Mouse (Mus musculus) forebrain, embryonic 16.5 days (tissue): Measurements from ENCODE around the gene Stk38l. TPM values are rescaled to one million over a fixed set of nuclear protein-coding genes. Genes with fewer than 3 reads are reported as not detected.

ENCODE experiments used
- ATAC-seq: fragments of 200-750 bp; cut with Nextera tagmentation; 2 replicates; pipeline ENCODE4 v1.8.0; 2017; ENCODE audit warnings: mild to moderate bottlenecking, moderate library complexity
- H3K27ac ChIP-seq: fragments of 300-500 bp; sonication (generic); 2 replicates; pipeline ENCODE4 v1.5.1; 2014; ENCODE audit warnings: low read length, control low read depth
- H3K27me3 ChIP-seq: fragments of 300-500 bp; sonication (generic); replicated peaks from 2 replicates; pipeline ENCODE4 v1.6.1; 2014; ENCODE audit warnings: low read length; ENCODE audit not compliant: control insufficient read depth, insufficient read depth
- H3K36me3 ChIP-seq: fragments of 300-500 bp; sonication (generic); 2 replicates; pipeline ENCODE4 v1.6.1; 2014; ENCODE audit not compliant: control insufficient read depth, insufficient read depth
- H3K4me1 ChIP-seq: fragments of 300-500 bp; sonication (generic); replicated peaks from 2 replicates; pipeline ENCODE4 v1.6.1; 2014; ENCODE audit warnings: low read length; ENCODE audit not compliant: control insufficient read depth, insufficient read depth
- H3K4me2 ChIP-seq: fragments of 300-500 bp; sonication (generic); 2 replicates; pipeline ENCODE4 v1.6.1; 2014; ENCODE audit warnings: mild to moderate bottlenecking, low read length, control low read depth
- H3K4me3 ChIP-seq: fragments of 300-500 bp; sonication (generic); replicated peaks from 2 replicates; pipeline ENCODE4 v1.5.1; 2014; ENCODE audit warnings: mild to moderate bottlenecking, low read length, control low read depth
- H3K9ac ChIP-seq: fragments of 300-500 bp; sonication (generic); replicated peaks from 2 replicates; pipeline ENCODE4 v1.6.1; 2014; ENCODE audit warnings: low read depth, low read length, control low read depth
- H3K9me3 ChIP-seq: fragments of 300-500 bp; sonication (generic); 2 replicates; pipeline ENCODE4 v1.6.1; 2016; ENCODE audit warnings: low read length; ENCODE audit not compliant: control insufficient read depth
- WGBS: fragments of 180-500 bp; shearing (Covaris S2); extraction: QIAGEN DNeasy Blood & Tissue Kit; methylation state at CpG from one replicate; pipeline ENCODE4 v1.1.7; 2014; 5-methylcytosine and 5-hydroxymethylcytosine counted together
- polyA plus RNA-seq: library from polyadenylated mRNA; unstranded; fragments of >200 nt; fragmentation: Nextera tagmentation; extraction: Ambion mirVana; gene quantifications from 2 replicates; pipeline ENCODE4 v1.2.1, GENCODE M21; 2015

Gene Stk38l
- 15.0 and 16.5 TPM in 2 replicates for polyA plus RNA-seq

DNA sequence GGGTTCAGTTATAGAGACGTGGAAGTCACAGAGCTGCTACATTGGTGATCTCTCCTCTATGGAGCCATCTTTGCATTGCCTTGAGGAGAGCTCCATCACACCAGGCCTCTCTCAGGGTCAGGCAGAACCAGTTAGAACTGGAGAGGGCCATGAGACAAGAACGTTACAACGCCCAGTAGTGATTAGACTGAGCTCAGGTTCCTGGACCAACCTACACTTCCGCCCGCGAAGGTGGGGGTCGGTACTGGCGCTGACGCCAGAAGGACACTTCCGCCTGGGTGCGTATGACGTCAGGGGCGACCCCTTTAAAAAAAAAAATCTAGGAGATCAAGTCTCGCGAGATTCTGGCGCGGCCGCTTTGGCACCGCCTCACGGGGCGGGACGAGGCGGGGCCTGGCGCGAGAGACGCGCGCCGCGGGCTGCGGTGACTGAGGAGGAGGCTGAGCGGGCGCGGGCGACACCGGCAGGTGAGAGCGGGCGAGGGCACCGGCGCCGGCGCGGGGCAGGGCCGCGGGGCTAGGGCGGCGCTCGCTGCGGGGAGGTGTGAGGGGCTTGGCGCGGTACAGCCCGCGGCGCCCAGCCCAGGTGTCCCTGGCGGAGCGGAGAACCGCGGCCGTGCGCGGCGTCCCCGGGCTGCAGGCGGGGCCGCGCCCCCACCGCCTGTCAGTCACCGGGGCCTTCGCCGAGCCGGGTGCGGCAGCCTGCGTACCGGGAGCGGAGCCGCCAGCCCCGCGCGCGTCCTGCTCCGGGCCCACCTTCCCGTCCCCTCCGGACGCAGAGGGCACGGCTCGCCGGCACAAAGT, at the start of gene Stk38l:
Gene Stk38l, plus strand, starts transcription at position 415 of the 803 bp plus-strand sequence.
- Histone ChIP-seq H3K36me3 (no peaks in the 10 kb centered on the region), H3K4me3 (peak within 1 kb of the TSS; percentile 89), H3K9me3 (no peaks in the 10 kb centered on the region), H3K27me3 (no peaks in the 10 kb centered on the region), H3K27ac (peak within 1 kb of the TSS; percentile 77), H3K9ac (peak within 1 kb of the TSS; percentile 78), H3K4me1 (peaks cover 6% of the 10 kb centered on the region), H3K4me2 (peak within 1 kb of the TSS; percentile 83)
- 1% methylated on average over 74 of the region's 87 CpGs for WGBS
- ATAC-seq, result peak; percentile 98

DNA sequence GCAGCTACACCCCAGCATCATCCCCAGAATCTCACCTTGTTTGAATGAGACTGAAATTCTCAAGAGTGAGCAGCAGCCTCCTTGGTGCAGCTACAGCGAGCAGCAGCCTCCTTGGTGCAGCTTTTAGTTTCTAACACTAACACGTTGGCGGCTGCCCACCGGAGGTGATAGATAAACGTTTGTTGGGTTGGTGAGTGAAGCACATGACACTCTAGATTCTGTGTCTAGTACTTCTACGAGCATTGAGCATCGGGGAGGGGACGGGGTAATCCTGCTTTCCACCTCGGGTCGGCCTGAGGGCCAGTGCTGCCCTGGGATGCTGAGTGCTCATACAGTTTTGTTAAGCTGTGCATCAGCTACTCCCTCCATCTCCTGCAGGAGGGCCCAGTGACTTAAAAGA, 47.9 kb upstream of the Stk38l start:
- Histone ChIP-seq H3K36me3 (no peaks in the 10 kb centered on the region), H3K4me1 (no peaks in the 10 kb centered on the region), H3K9me3 (no peaks in the 10 kb centered on the region; the same call in 1 of the 2 replicates), H3K4me3 (no peak overlapping the region), H3K27me3 (no peaks in the 10 kb centered on the region), H3K4me2 (no peak overlapping the region), H3K27ac (no peak overlapping the region), H3K9ac (no peak overlapping the region)
- ATAC-seq, result no peak
- 84% methylated on average over 10 of the region's 10 CpGs for WGBS

DNA sequence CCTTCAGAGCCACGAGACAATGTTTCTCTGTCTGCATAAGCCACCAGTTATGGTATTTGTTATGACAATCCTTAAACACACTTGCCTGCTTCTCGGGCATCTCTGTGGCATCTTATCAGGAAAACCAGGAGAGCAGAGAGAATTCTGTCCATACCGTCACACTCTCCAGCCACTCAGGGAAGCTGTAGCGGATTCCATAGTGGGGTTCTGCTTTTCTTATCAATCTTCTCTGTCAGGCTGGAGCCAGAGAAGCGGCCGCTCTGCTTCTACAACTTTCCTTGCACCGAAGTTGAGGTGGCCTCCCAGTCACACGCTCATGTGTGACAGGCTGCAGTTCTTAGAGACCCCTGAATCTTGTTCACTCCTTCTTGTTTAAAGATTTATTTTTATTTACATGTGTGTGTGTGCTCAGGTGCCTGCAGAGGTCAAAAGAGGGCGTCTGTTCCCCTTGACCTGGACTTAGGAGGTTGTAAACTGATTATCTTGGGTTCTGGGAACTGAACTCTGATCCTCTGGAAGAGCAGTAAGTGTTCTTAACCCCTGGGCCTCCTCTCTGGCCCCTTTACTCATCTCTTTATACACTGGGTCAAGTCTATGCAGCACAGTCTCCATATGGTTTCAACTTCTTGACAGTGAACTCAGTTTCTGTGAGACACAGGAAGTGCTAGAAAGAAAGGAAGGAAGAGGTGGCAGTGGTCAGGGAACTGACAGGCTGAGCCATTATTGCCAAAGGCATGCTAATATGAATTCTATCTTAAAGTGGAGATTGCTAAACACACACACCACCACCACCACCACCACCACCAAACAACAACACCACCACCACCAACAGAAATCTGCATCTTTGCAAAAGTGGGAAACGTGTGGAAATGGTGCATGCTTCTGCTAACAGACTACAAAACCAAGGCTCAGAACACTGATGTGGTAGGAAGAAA, 46.4 kb upstream of the Stk38l start:
- 85% methylated on average over 10 of the region's 10 CpGs for WGBS
- ATAC-seq, result no peak
- no peaks in the 10 kb centered on the region for H3K4me1 ChIP-seq
- no peak overlapping the region for H3K9ac ChIP-seq
- no peak overlapping the region for H3K4me3 ChIP-seq
- H3K27ac ChIP-seq, result no peak overlapping the region
- H3K9me3 ChIP-seq, result no peaks in the 10 kb centered on the region; the same call in 1 of the 2 replicates
- H3K36me3 ChIP-seq, result no peaks in the 10 kb centered on the region
- H3K27me3 ChIP-seq, result no peaks in the 10 kb centered on the region
- no peak overlapping the region for H3K4me2 ChIP-seq

DNA sequence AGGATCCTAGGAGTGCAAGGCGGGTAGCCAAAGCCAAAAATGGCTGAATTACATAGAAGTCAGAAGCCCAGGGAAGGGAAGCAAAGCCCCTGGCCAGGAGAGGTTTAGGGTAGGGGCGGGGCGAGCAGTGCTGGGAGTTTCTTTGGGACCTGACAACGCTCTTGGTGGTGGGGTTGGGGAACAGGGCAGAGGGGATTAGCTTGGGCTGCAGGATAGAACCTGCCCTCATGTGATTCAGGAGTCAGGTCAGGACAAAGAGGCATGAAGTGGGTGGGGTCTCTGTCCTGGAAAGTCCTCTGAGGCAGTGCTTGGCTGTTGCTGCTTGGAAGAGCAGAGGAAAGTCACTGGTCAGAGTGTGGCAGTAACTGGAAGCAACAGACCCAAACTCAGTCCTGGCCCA, 40.9 kb upstream of the Stk38l start:
- H3K9me3 ChIP-seq, result no peaks in the 10 kb centered on the region; the same call in 1 of the 2 replicates
- no peaks in the 10 kb centered on the region for H3K27me3 ChIP-seq
- ATAC-seq, result no peak
- no peaks in the 10 kb centered on the region for H3K4me1 ChIP-seq
- H3K36me3 ChIP-seq, result no peaks in the 10 kb centered on the region
- no peak overlapping the region for H3K9ac ChIP-seq
- H3K27ac ChIP-seq, result no peak overlapping the region
- H3K4me3 ChIP-seq, result no peak overlapping the region
- WGBS, result 74% methylated on average over 4 of the region's 4 CpGs
- no peak overlapping the region for H3K4me2 ChIP-seq

DNA sequence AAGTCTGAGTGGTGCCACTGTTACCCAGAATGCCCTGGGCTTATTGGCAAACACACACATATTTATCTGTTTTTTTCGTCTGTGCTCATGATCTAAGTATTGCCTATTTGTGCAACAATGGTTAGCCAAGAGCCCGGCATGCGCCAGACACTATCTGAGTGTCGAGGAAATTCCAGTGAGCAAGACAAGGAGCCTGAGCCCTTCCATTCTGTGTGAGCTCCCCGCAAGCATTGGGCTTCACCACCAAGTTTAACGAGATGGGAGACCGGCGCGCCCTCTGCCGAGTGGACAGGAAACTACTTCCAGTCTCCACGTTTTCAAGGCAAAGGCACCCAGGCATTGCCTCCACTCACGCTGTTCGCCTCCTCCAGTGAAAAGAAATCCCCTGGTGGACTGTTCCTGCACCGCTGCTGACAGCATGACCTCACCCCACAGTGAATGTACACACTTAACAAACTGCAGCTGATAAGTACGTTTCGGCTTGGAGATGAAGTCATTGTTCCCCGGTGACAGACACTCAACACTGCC, 39.0 kb upstream of the Stk38l start:
- Histone ChIP-seq H3K4me2 (no peak overlapping the region), H3K27me3 (no peaks in the 10 kb centered on the region), H3K9ac (no peak overlapping the region), H3K4me3 (no peak overlapping the region), H3K36me3 (no peaks in the 10 kb centered on the region), H3K27ac (no peak overlapping the region), H3K9me3 (no peaks in the 10 kb centered on the region), H3K4me1 (no peaks in the 10 kb centered on the region)
- no peak for ATAC-seq
- WGBS, result 73% methylated on average over 17 of the region's 17 CpGs

DNA sequence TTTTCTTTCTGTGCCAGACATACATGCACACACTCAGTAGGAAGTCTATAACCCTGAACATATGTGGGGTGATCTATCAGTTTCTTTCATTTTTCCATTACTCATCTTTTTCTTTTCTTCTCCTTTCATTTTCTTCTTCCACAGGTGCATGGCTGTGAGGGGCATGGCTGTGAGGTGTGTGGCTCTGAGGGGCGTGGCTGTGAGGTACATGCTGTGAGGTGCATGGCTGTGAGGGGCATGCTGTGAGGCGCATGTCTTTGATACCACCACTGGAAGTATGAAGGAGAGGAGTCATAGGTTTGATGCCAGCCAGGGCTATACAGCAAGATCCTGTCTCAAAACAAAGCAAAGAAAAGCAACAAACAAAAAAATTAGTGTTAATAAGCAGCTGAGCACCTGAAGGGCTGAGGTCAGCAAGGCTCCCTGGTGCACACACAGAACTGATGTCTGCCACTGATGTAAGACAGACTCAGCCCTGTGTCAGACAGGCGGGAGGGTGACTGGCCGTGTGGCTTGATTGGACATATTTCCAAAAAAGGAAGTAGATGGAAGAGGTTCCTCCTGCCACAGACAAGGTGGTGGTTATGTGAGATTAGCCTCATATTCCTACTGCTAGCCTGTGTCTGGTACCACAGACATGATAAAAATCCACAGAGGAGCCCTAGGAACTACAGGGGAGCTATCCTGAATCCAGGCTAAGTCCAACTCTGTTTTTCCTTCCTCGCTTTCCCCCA, 38.2 kb upstream of the Stk38l start:
- no peaks in the 10 kb centered on the region for H3K4me1 ChIP-seq
- ATAC-seq, result no peak
- no peak overlapping the region for H3K4me3 ChIP-seq
- no peaks in the 10 kb centered on the region for H3K36me3 ChIP-seq
- 82% methylated on average over 5 of the region's 5 CpGs for WGBS
- H3K9me3 ChIP-seq, result no peaks in the 10 kb centered on the region
- no peak overlapping the region for H3K27ac ChIP-seq
- no peak overlapping the region for H3K9ac ChIP-seq
- no peak overlapping the region for H3K4me2 ChIP-seq
- no peaks in the 10 kb centered on the region for H3K27me3 ChIP-seq

DNA sequence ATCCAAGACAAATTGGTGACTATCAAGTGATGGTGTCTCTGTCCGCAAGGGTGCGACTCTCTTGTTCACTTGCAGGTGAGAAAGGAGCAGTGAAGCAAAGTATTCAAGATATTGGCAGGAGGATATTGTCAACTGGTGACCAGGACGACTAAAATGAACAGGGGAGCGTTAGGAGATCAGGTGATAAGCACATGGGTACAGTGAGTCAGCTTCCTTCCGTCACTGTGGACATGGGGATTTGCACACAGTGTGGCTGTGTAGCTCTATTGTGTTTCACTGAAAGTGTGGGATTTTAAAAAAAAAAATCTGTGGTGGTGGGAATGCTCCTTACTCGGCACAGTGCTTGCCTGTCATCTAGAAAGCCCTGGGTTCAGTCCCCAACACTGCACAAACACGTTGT, 36.8 kb upstream of the Stk38l start:
- Histone ChIP-seq H3K9me3 (no peaks in the 10 kb centered on the region), H3K4me2 (no peak overlapping the region), H3K36me3 (no peaks in the 10 kb centered on the region), H3K4me1 (no peaks in the 10 kb centered on the region), H3K4me3 (no peak overlapping the region), H3K27ac (no peak overlapping the region), H3K27me3 (no peaks in the 10 kb centered on the region), H3K9ac (no peak overlapping the region)
- no peak for ATAC-seq
- 87% methylated on average over 7 of the region's 7 CpGs for WGBS

DNA sequence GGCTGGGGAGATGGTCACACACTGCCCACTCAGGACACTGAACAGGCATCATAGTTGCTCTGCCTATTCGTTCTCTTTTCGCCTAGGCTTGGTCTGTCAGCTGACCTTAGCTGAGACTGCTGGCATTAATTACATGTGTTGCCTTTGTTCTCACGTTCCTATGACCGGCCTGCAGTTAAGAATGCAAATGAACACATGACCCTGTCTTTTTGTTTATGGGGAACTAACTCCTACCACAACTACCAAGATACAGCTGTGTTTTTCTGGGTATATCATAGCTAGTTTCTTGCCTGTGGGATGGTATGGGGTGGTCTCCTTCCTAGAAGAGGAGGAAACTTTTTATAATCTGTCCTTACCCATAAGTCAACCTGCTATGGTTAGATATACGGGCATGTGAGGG, 35.9 kb upstream of the Stk38l start:
- no peak overlapping the region for H3K4me3 ChIP-seq
- ATAC-seq, result no peak
- no peaks in the 10 kb centered on the region for H3K9me3 ChIP-seq
- no peak overlapping the region for H3K27ac ChIP-seq
- H3K36me3 ChIP-seq, result no peaks in the 10 kb centered on the region
- WGBS, result 81% methylated on average over 5 of the region's 5 CpGs
- no peak overlapping the region for H3K9ac ChIP-seq
- no peak overlapping the region for H3K4me2 ChIP-seq
- no peaks in the 10 kb centered on the region for H3K4me1 ChIP-seq
- no peaks in the 10 kb centered on the region for H3K27me3 ChIP-seq
